Comparison of ENCODE assay signal across 15 mouse cellular contexts in genomic region chr13:90061877-90062276, GRCm38 (mm10).
"Had no signal": no experiment of that assay in that cellular context is flagged by ENCODE, and none has a peak within 500 bp of the region (broad histone marks: within the 10 kb centered on the region; RNA-seq: fewer than 3 reads in every experiment).

No protein-coding gene starts in this region.

- DNase-seq: lung, adult 18-20 months; lung, embryonic 14.5 days; lung, postnatal 10 days; lung, postnatal 4 days; midbrain, embryonic 14.5 days; right cerebral cortex, postnatal 14 days; thymus, adult 2 months; thymus, postnatal 25 days; thymus, postnatal 4 days had no signal

- H3K27ac ChIP-seq: midbrain, embryonic 10.5 days; midbrain, embryonic 12.5 days; neural tube, embryonic 12.5 days; stomach, embryonic 15.5 days; stomach, postnatal 0 days had no signal

- H3K4me1 ChIP-seq: midbrain, embryonic 10.5 days; midbrain, embryonic 12.5 days; neural tube, embryonic 12.5 days; stomach, embryonic 15.5 days had no signal

- H3K9me3 ChIP-seq: midbrain, embryonic 10.5 days; midbrain, embryonic 12.5 days; neural tube, embryonic 12.5 days; stomach, embryonic 15.5 days had no signal

- H3K4me2 ChIP-seq: lung, embryonic 14.5 days; midbrain, embryonic 12.5 days; neural tube, embryonic 12.5 days; stomach, embryonic 15.5 days had no signal

- H3K4me3 ChIP-seq: midbrain, embryonic 10.5 days; midbrain, embryonic 12.5 days; neural tube, embryonic 12.5 days; stomach, embryonic 15.5 days had no signal

- H3K36me3 ChIP-seq: midbrain, embryonic 10.5 days; midbrain, embryonic 12.5 days; neural tube, embryonic 12.5 days; stomach, embryonic 15.5 days had no signal

- H3K9ac ChIP-seq: lung, embryonic 14.5 days; midbrain, embryonic 12.5 days; neural tube, embryonic 12.5 days; stomach, embryonic 15.5 days had no signal

- H3K27me3 ChIP-seq: midbrain, embryonic 12.5 days; neural tube, embryonic 12.5 days; stomach, embryonic 15.5 days had no signal

- ATAC-seq: midbrain, embryonic 16.5 days had no signal
